In genomic region chr5:31138241-31138967, GRCm38 (mm10) we compare ENCODE assay signal across 9 mouse cellular contexts. TPM values are rescaled to one million over a fixed set of nuclear protein-coding genes. Genes with fewer than 3 reads are reported as not detected.
DNase-seq lines count a peak whose midpoint lies in the region; ATAC-seq and TF ChIP-seq lines count a peak whose summit lies in the region.
"Had no signal": no experiment of that assay in that cellular context is flagged by ENCODE, and none has a peak within 500 bp of the region (broad histone marks: within the 10 kb centered on the region; RNA-seq: fewer than 3 reads in every experiment).

Gene Ucn (minus strand): TSS chr5:31138829.

- H3K27me3 ChIP-seq in Patski, result peaks cover 41% of the 10 kb centered on the region
- peaks cover 68% of the 10 kb centered on the region for H3K27me3 ChIP-seq in heart, embryonic 12.5 days (replicated peaks)
- peaks cover 66% of the 10 kb centered on the region for H3K27me3 ChIP-seq in midbrain, embryonic 10.5 days (ENCODE audit: low read depth, poor library complexity, severe bottlenecking)
- H3K27me3 ChIP-seq: CH12.LX had no signal

- POLR2A ChIA-PET in Patski (lab: Charles Lee), result no interaction called here

- H3K4me1 ChIP-seq in heart, embryonic 12.5 days (replicated peaks), result peaks cover 26% of the 10 kb centered on the region
- peaks cover 28% of the 10 kb centered on the region for H3K4me1 ChIP-seq in midbrain, embryonic 10.5 days

- H3K27ac ChIP-seq in heart, embryonic 12.5 days (ENCODE audit: poor library complexity, severe bottlenecking), result no peak within 1 kb of the TSS
- no peak within 1 kb of the TSS for H3K27ac ChIP-seq in midbrain, embryonic 10.5 days (replicated peaks)

- H3K9me3 ChIP-seq in heart, embryonic 12.5 days (replicated peaks), result no peaks in the 10 kb centered on the region
- no peaks in the 10 kb centered on the region for H3K9me3 ChIP-seq in midbrain, embryonic 10.5 days (replicated peaks)

- CTCF ChIA-PET in Patski (lab: Charles Lee), result interaction anchor here (1.7 kb wide), 1 partner anchor 13 kb away, joined by 6 read pairs; no protein-coding TSS in a partner anchor

- peaks cover 11% of the 10 kb centered on the region for H3K36me3 ChIP-seq in heart, embryonic 12.5 days
- H3K36me3 ChIP-seq in midbrain, embryonic 10.5 days, result peaks cover 12% of the 10 kb centered on the region

- H3K9ac ChIP-seq in heart, embryonic 12.5 days, result 0 out of 2 replicates have a peak within 1 kb of the TSS, but pooled peaks have one; percentile 33

- no peak for TF ChIP-seq CTCF in Patski (IDR thresholded peaks at IDR 0.05)

- H3K4me3 ChIP-seq in heart, embryonic 12.5 days, result peak within 1 kb of the TSS; percentile 41
- H3K4me3 ChIP-seq in midbrain, embryonic 10.5 days, result peak within 1 kb of the TSS; percentile 49

- WGBS in heart, embryonic 12.5 days, result 2% methylated on average over 52 of the region's 52 CpGs
- WGBS in midbrain, embryonic 10.5 days, result under 1% methylated on average over 52 of the region's 52 CpGs

- in situ Hi-C loops in Patski (cut with MboI; ENCODE audit: low pct_unique_long_range_greater_than_20kb), result no loop called here

- peak; percentile 29 to 33 for DNase-seq in heart, adult 18-20 months
- no peak for DNase-seq in heart, adult 8-10 months (ENCODE audit: low spot score)
- DNase-seq in Patski (ENCODE audit: low read depth, low spot score), result no peak
- DNase-seq in midbrain, embryonic 10.5 days (ENCODE audit: low spot score), result peak; percentile 33
- DNase-seq in spleen, postnatal 10 days (ENCODE audit: low spot score in 2 of 2), result no peak
- DNase-seq in gastrocnemius, adult 18-20 months (ENCODE audit: low spot score), result no peak
- no peak for DNase-seq in testis, postnatal 14 days (ENCODE audit: low spot score)

- peak within 1 kb of the TSS; percentile 74 for H3K4me2 ChIP-seq in heart, embryonic 12.5 days

- ATAC-seq in Patski, result peak; percentile 31
- ATAC-seq in heart, embryonic 12.5 days (ENCODE audit: insufficient number of reproducible peaks, low FRiP score), result no peak

RNA-seq across cellular contexts. Expression of gene Ucn, which starts in this region (rescaled TPM):
- total RNA-seq in heart, adult 18-20 months (2021), result not detected
- not detected for total RNA-seq in heart, adult 8-10 months (2022)
- not detected for polyA plus RNA-seq in Patski (2021)
- polyA plus RNA-seq in heart, embryonic 12.5 days (2016; fragmentation: Nextera tagmentation; extraction: Ambion mirVana), result 0.38 TPM in 1 of 2 replicates, not detected in the other
- not detected in 2 replicates for polyA plus RNA-seq in midbrain, embryonic 10.5 days (2016; fragmentation: Nextera tagmentation; extraction: Ambion mirVana)
- total RNA-seq in gastrocnemius, adult 18-20 months (2021), result not detected
- total RNA-seq: CH12.LX had no signal

Comparison
In these comparisons a context has a peak if more than half of its experiments do, and no peak if none do; other contexts are left out.
1. Peak in DNase-seq in heart, adult 18-20 months; RNA of the gene not detected or under 1 TPM.
2. Peak in ATAC-seq in Patski; RNA of the gene not detected or under 1 TPM.
3. Peak in DNase-seq and H3K4me3 ChIP-seq in midbrain, embryonic 10.5 days; RNA of the gene not detected or under 1 TPM.